Mouse (Mus musculus) lung, postnatal 36 days (tissue): ENCODE measurements at regions not wholly inside any gene's neighbourhood (a gene's known extent, or its start where the extent isn't known, plus 50 kb on each side); places are given as distances from the start of the nearest gene placed in this dataset.

Experiments
- DNase-seq: peaks from one replicate; pipeline ENCODE4 v3.0.0; 2022; ENCODE audit warnings: mixed read lengths

DNA sequence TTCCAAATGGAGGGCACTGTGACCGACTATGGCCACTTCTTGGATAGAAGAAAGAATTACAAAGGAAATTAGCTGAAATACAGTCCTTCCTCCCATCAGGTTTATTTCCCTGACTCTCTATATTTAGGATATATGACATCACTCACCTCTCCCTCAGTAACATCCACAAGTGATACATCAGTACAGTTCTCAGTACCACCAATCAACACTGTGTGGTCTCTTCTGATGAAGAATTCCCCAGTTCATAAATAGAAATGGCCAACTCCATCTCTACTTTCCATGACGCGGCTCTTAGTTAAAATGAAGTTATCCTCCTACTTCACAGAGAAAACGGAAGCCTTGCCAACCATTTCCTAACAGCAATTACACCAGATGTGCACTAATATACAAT is 208.3 kb upstream of the Dio2 start:
- DNase-seq, result no peak

GRCm38 (mm10) chr12:90945743-90946527 is 207.7 kb upstream of the Dio2 start:
- no peak for DNase-seq

- no peak for DNase-seq
These were observed 194.4 kb upstream of the Dio2 start for GRCm38 (mm10) chr12:90932684-90933083.

- DNase-seq, result no peak
These were observed 194.0 kb upstream of the Dio2 start for GRCm38 (mm10) chr12:90932201-90932600.

GRCm38 (mm10) chr12:90930091-90930715 is 192.0 kb upstream of the Dio2 start:
- peak; percentile 26 for DNase-seq

- DNase-seq, result no peak
These were observed 185.4 kb upstream of the Dio2 start for GRCm38 (mm10) chr12:90923603-90924002.

DNA sequence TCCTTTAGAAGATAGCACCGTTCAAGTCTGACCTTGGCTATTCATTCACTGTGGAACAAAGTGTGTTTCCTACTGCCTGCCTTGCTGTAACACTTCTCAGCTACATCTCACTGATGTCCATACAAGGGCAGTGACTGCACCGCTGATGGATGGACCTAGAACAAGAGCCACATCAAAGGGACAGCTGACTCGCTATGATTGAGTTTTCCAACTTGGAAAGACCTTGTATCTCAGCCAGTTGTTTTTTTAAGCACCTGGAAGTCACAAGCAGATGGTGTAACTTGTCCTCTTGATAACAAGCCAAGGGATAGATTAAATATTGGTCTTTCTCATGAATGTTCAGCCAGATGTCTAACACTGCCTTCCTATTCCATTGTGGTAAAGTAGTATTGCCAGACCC is 184.9 kb upstream of the Dio2 start:
- no peak for DNase-seq

DNA sequence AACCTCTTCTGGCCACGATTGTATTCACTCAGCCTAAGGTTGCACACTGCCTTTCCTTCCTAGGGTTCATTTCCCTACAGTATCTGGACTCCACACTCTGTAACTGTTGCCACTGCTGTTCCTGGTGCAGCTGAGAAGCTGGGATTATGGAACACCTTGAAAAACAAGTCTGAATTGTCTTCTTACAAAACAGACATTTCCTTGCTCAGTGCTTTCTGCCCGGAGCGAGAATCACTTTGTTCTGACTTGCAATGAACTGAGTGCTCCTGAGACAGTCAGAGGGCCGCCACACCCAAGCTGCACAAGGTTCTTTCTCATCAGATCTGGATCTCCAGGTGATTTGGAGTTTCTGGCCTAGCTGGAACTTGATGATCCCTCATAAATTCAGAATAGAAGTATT is 183.0 kb upstream of the Dio2 start:
- no peak for DNase-seq

DNA sequence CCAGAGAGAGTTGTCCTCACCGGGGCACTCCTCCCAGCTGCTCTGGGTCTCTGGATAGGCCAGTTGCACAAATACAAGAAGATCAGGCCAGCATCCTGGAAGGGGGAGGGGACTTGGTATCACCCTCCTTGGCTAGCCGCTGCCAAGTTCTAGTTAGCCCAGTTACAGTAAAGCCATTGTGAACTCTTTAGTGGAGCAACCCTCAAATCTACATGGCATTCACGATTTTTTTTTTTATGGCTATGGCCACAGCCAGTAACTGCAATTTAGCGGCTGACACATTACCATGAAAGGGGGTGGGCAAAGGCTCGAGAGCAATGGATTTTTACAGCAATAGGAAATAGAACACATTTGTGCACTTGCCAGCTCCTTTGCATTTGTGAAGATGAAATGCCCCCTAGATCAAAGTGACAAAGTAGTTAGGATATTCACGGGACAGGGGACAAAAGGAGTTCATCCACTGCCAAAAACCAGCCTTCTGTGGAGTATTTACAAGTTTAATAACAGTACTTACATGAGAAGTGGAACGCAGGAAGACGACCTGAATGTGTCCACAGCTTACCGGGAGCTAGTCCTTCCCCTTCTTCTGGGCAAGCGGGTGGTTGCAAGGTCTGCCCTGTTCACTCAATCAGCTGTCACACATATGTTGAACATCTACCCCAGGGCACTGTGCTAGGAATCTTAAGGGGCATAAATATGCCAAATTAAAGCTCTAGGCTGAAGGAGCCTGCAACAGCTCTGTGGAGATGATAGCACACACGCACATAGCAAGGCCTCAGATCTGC is 177.9 kb upstream of the Dio2 start:
- DNase-seq, result no peak

DNA sequence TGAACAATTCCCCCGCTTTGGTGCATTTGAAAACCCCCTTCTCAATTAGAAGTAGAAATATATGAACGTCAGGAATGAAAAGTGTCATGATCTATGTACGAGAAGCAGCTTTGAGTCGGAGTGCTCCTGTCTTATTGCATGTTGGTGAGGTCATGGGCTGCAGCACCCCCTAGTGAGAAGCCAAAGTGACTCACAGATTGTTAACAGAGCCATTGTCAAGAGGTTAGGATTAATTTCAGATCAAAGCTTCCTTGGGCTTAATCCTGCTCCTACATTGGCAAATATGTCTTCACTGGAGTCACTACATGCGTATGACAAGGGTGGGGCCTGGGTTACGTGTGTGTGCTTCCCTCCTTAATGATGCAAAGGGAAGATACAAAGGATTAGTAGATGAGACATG is 165.8 kb upstream of the Dio2 start:
- DNase-seq, result peak; percentile 58

DNA sequence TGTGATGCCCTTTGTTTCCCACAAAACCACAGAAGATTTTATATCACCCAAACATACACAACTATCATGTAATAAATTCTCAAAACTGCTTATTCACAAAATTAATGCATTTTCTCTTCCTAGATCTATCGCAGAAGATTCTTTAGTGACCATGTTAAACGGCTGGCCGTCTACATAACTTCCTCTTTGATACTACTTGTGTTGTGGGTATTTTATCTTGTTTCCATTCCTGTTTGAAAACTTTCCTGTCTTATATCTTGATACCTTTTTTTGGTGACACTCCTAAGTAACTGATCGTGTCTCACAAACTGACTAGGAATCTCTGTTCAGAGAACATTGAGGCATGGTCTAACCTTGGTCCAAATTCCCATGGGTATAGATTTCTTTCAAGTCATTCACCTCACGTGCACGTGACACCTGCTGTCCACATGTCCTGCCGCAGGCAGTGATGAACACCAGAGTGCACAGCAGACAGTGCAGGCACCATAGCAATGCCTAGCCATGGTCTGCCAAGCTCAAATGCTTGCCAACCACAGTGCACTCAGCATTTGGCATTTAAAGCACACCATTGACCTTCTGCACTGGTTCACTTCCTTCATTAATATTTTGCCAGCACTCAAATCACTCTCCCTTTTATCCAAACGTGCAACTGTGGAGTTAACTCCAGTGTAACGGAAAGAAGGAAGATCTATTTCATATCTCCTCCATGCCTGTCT is 155.6 kb upstream of the Dio2 start:
- no peak for DNase-seq

GRCm38 (mm10) chr12:90876230-90877005 is 138.2 kb upstream of the Dio2 start:
- DNase-seq, result no peak

- DNase-seq, result no peak
These were observed 136.6 kb upstream of the Dio2 start for GRCm38 (mm10) chr12:90874840-90875239.

DNA sequence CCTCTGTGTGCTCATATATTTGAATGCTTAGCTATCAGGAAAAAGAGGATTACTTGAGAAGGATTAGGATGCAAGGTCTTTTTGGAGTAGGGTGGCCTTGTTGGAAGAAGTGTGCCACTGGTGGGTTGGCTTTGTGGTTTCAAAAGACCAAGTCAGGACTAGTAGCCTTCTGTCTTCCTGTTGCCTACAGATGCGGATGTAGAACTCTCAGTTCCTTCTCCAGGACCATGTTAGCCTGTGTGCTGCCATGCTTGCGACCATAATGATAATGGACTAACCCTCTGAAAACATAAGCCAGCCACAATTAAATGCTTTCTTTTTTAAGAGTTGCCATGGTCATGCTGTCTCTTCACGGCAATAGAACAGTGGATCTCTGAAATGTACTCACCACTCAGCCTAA is 135.7 kb upstream of the Dio2 start:
- DNase-seq, result no peak

- DNase-seq, result peak; percentile 17
These were observed 128.4 kb upstream of the Dio2 start for GRCm38 (mm10) chr12:90866597-90866996.

DNA sequence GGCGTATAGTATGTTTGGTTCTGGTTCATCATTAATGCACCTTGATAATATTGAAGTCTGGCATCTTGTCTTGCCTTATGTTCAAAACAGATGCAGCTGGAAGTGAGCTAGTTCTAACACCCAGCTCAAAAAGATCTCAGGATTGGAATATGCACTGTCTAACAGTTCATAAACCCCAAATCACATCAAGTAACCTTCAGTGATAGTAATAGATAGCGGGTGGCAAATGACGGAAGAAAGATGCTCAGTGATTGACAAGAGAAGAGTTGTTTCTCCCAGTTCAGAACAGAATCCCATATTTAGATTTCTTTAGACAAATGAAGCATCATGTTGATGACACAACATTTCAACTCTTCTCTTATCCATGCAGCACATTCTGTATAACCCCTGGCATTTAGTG is 124.4 kb upstream of the Dio2 start:
- DNase-seq, result no peak

DNA sequence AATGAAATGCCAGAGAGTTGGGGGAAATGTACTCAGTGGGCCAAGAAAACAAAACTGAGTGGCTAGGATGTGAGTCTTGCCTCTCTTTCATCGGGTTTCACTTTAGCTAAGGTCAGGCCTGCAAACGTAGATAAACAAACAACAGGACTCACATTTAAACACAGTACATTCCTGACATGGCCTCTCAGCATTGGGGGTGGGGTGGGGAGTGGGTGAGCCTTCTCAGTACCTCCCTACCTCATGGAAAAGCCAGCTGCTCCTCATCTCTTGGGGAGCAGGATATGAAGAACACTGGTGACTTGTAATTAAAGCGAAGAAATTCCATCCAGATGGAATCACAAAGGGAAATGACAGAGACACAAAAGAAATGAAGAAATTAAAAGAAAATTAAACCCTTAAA is 119.5 kb upstream of the Dio2 start:
- peak; percentile 8 for DNase-seq

GRCm38 (mm10) chr12:90810666-90811065 is 72.4 kb upstream of the Dio2 start:
- no peak for DNase-seq

GRCm38 (mm10) chr12:90790562-90790961 is 52.3 kb upstream of the Dio2 start:
- DNase-seq, result no peak
